Mouse (Mus musculus): ENCODE data around the gene Srsf4.

DNA sequence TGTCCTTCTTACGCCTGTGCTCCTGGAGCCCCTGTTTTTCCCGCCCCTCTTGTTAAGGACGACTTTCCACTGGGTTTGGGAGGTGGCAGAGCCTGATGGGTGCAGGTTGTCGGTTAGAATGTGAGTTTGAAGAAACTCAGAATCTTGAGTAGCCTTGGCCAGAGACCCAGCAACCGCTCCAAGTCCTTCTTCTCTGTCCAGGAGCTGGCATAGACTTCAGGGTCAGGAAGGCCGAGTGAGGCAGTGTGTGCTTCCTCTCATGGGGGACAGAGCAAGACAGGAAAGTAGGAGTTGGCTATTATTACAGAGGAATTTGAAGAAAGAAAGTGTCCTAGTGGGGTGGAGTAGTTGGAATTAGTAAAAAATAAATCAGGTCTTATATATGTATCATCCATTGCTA is 10.2 kb downstream of the Srsf4 start:
- TF ChIP-seq CTCF (IDR thresholded peaks at IDR 0.05; ENCODE audit: extremely low read depth, insufficient read depth, low read length) = no peak
- TF ChIP-seq POLR2A (IDR thresholded peaks at IDR 0.05; ENCODE audit: extremely low read depth, insufficient read depth, low read length) = no peak
